Mouse (Mus musculus): ENCODE results near the gene Zfp316.

GRCm38 (mm10) chr5:143316605-143317287 lies 46.9 kb upstream of the Zfp316 start:
- TF ChIP-seq CTCF (conservative IDR thresholded peaks at IDR 0.05 in 1 of 2, IDR thresholded peaks at IDR 0.05 in 1 of 2; ENCODE audit: low read depth in 2 of 2, low read length in 2 of 2): no peak
- TF ChIP-seq MAZ (IDR thresholded peaks at IDR 0.05; ENCODE audit: low read depth, low read length): no peak
- no peak for TF ChIP-seq MAFK (IDR thresholded peaks at IDR 0.05; ENCODE audit: insufficient replicate concordance, low read length)
- TF ChIP-seq UBTF (IDR thresholded peaks at IDR 0.05; ENCODE audit: low read depth, low read length): no peak
- no peak for TF ChIP-seq E2F4 (IDR thresholded peaks at IDR 0.05; ENCODE audit: insufficient replicate concordance, low read depth, low read length)
- TF ChIP-seq POLR2AphosphoS2 (IDR thresholded peaks at IDR 0.05; ENCODE audit: low read depth, low read length): no peak
- TF ChIP-seq RAD21 (IDR thresholded peaks at IDR 0.05; ENCODE audit: low read depth, low read length): no peak
- TF ChIP-seq POLR2A (IDR thresholded peaks at IDR 0.05; ENCODE audit: low read depth, low read length): no peak
- no peak for TF ChIP-seq ZC3H11A (IDR thresholded peaks at IDR 0.05; ENCODE audit: low read depth, low read length)
- TF ChIP-seq HCFC1 (IDR thresholded peaks at IDR 0.05; ENCODE audit: low read depth, low read length): no peak
- TF ChIP-seq SMC3 (IDR thresholded peaks at IDR 0.05; ENCODE audit: low read depth, low read length): no peak
- TF ChIP-seq NELFE (IDR thresholded peaks at IDR 0.05; ENCODE audit: low read depth, low read length): no peak
- no peak for TF ChIP-seq USF1 (IDR thresholded peaks at IDR 0.05; ENCODE audit: low read depth, low read length)
- TF ChIP-seq MAX (IDR thresholded peaks at IDR 0.05; ENCODE audit: low read length): no peak

Measured in CH12.LX (cell line).